Mouse (Mus musculus): ENCODE results near the gene Fam71f2.

Fam71f2 gene

GRCm38 (mm10) chr6:29279293-29279692 lies at the start of gene Fam71f2:
Gene Fam71f2 (plus strand): TSS chr6:29279593.
- DNase-seq: no peak

DNA sequence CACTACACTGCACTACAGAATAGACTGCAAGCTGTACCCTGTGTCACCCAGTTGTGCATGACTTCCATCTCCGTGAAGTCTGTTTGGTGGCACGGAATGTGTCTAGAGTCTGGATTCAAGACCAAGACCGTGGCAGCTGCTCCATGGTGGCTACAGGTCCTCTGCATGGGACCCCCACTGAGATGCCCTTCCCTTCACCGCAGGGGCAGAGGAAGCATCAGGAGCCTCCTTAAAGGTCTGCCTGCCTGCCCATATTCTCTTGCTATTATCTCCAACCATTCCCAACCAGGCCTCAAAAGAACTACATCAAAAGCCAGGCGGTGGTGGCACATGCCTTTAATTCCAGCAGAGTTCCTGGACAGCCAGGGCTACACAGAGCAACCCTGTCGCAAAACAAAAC lies 49.0 kb upstream of the Fam71f2 start:
- no peak for DNase-seq

DNA sequence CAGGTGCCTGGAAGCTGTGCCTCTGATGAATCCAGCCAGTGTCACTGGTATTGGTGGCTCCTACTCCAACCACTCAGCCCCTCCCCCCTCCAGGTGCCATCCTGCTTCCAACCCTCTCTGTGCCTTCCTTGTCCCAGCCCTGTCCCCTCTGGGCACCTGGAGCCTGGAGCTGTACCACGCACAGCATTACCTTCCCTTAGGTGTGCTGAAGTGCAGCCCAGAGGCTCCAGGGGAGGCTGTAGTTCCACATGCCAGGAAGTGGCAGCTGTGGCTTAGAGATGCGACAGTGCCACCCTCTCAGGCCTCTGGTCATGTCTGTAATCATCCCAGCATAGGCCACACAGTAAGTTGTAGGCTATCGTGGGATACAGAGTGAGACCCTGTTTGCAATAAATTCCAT lies 47.6 kb upstream of the Fam71f2 start:
- DNase-seq: no peak

DNA sequence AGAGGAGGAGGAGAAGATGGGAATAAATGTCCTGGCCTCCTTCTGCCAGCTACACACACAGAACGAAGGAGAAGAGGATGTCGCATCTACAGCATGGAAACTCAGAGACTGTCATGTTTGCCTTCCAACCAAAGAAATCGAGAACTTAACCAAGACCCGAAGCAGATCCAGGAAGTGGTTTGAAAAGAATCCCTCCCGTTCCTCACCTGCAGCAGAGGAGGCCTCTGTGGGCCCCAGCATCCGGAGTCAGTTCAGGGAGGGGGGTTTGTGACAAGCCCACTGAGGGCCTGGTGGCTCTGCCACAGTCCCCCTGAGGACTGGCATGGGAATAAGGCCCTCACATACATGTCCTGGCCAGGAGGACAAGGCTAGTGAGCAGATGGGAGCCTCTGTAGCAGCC lies 47.1 kb upstream of the Fam71f2 start:
- no peak for DNase-seq

GRCm38 (mm10) chr6:29233710-29234109 lies 45.7 kb upstream of the Fam71f2 start:
- DNase-seq: no peak

DNA sequence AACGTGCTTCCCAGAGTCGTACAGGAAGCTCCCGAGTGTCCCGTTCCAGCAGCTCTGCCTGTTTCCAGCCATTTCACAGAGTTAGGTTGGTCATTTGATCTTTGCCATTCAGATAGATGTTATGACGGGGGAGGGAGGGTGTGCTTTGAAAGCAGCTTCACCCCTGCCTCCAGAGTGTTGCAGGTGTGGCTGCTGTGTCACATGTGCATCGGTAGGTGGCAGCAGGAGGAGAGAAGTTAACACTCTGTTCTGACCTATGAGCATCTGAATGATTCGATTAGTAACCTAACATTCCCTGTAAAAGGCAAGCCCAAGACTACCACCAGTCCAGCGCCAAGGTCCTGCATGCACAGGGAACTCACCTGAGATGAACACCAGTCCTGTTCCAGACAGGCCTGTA lies 45.1 kb upstream of the Fam71f2 start:
- DNase-seq: peak in 1 of 2 experiments; percentile 50

DNA sequence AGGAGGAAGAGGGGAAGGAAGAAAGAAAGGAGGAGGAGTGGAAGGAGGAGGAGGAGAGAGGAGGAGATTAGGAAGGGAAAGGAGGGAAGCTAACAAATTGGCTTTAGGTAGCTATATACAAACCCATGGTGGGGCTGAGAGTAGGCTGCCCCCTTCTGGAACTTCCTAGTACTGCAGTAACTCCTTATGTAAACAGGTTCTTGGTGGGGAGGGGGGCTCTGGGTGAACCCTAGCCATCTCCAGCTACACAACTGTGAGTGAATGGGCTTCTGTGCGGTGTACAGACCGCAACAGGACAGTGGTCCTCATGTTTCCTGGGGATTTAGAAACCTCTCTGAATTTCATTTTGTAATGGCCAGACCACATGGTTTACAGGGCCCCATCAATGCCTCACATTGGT lies 38.6 kb upstream of the Fam71f2 start:
- peak; percentile 58 to 71 for DNase-seq

DNA sequence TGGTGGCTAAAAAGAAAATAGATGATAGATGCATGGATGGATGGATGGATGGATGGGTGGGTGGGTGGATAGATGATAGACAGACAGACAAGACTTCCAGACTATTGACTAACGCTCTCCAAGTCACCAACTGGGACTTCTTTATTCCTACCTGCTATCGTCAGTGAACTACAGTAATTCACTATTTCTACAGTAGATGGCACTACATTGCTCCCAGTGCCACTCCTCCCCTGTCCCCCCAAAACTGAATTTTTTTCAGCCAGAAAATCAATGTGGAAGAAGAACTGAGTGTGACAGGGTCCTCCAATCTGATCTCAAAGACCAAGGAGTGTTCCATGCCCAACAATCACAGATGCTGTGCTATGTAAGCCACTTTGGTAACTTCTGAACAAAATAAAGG lies 37.7 kb upstream of the Fam71f2 start:
- DNase-seq: no peak

DNA sequence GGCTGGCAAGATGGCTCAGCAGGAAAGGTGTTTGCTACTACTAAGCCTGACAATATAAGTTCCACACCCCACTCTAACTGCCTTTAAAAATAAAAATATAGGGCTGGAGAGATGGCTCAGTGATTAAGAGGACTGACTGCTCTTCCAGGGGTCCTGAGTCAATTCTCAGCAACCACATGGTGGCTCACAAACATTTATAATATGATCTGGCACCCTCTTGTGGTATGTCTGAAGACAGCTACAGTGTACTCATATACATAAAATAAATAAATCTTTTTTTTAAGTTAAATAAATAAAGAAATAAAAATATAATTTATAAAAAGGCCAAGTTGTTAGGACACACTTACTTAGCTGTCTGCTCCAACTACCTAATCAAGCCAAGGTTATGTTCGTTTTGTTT lies 37.1 kb upstream of the Fam71f2 start:
- DNase-seq: no peak

DNA sequence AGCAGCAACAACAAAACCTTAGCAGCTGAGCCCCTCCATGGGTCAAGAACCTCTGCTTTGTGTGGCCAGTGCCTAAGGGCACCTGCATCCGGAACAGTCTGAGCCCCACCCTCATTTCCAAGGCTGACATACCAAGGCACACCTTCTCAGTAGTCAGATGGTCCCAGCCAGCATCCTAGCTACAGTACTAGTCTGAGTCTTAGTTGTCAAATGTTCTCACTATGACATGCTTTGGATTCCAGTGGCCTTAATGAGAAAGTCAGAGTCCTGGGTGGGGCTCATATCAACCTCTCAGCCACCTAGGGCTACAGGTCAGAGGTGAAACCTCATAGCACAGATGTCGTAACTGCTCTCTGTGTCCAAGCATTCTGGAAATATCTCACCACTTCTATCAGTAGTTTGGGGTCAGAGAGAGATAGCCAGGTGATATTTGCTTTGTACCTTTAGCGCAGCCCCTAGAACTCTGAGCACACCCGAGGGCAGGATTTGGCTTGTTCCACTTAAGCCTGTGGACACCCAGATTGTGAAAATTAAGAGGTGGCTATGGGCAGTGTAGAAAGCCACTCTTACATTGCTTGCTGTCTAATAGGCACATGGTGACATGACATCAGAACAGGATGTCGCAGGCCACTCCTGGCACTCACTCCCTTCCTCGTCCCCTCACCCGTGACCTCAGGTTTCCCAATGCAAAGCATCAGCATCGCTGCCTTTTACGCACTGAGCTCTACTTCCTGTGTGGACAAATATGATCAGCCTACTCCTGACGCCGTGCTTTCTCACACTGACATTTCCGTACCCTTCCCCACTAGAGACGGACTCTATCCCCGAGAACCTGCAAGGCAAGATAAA lies 33.9 kb upstream of the Fam71f2 start:
- DNase-seq: no peak

DNA sequence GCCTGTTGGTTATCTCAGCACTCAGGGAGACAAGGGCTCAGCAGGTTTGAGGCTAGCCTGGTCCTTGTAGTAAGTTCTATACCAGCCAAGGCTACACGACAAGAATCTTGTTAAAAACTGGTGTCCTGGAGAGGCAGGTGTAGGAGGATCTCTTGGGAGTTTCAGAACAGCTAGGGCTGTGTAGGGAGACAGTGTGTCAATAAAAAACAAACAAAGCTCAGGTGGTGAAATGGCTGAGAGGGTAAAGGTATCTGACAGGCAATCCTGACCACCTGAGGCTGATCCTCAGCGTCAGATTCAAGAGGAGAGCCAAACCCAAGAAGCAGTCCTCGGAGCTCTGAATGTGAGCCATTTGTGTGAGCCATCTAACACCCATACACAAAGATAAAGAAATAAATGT lies 33.2 kb upstream of the Fam71f2 start:
- DNase-seq: no peak

GRCm38 (mm10) chr6:29246585-29246984 lies 32.8 kb upstream of the Fam71f2 start:
- no peak for DNase-seq

DNA sequence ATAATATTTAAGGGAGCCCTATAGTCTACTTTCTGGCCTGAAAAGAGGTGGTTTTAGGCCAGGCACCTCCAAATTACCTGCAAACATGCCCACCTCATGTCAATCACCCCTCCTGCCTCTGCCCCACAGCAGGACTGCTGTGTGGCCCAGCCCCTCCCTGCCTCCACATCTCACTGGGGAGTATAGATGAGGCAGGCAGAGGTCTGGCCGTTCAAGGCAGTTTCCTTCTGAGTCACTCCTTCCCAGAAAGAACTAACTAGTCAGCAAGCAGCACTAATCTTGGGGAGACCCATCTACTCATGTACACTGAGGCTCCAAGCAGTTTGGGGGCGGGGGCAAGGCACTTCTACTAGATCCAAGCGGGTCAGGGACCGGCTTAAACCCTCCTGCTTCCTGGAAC lies 32.3 kb upstream of the Fam71f2 start:
- no peak for DNase-seq

DNA sequence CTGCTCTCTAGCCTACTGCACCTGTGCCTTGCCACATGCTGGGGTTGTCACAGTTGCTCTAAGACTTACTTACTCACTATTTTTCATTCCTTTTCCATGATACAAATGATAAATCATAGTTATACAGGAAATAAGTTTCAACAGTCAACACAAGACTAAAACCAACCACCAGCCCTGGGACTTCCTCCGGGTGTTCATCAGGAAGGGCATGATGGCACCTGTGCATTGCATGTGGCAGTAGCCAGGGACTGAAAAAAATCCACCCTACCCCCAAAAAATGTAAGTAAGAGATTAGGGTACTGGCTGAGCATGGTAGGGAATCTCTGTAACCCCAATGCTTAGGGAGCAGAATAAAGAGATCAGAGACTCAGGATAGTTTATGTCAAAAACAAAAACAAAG lies 20.0 kb upstream of the Fam71f2 start:
- no peak for DNase-seq

- DNase-seq: no peak
These were observed 17.6 kb upstream of the Fam71f2 start for GRCm38 (mm10) chr6:29261831-29262230.

DNA sequence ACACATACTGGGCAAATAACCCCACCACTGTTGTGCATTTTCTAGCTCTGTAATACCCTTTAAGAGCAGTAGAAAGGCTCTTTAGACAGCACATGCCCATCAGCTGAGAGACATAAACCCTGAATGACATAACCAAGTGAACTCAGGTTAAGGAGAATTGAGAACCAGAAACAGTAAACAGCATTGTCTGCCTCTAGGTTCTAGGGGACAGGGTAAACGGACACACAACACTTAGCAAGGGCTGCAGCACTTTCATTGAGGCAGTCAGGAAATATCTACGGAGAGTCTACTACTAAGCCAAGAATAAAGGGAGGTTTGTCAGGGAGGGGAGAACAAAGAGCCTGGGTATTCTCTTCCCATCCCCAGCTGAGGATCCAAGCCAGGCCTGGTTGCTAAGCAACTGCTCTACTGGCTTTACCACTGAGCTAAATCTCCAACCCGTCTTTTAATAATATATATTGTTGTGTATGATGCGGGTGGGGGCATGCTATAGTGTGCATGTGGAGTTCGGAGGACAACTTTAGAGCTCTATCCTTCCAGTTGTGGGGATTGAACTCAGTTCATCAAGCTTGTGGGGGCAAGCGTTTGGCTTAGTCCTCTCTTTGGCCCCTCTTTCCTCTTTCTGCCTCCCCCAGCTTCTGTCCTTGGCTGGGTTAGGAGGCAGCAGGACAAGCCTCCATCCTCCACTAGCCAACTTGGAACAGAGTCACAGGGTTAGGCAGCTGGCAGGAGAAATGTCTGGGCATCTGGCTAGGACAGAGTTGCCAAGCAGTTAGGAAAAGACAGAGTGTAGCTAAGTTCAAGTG lies 15.5 kb upstream of the Fam71f2 start:
- no peak for DNase-seq

GRCm38 (mm10) chr6:29264456-29264781 lies 15.0 kb upstream of the Fam71f2 start:
- DNase-seq: no peak

DNA sequence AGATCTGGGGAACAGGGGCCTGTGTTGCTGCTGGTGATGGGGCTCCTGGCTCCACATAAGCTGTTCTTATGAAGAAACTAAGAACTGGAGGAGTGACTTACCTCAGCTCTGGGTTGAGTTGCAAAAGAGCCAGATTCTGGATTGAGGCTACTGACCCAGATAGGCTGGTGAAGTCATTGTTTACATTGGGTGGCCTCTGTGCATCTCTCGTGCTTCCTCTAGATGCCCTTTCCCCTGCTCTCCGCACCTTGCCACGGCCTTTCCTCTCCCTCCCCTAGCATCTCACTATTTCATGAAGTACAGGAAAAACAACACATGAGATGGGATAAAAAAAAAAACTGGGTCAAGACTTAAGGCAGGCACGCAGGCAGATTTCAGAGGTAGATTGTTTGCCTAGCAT lies 12.5 kb upstream of the Fam71f2 start:
- DNase-seq: no peak

GRCm38 (mm10) chr6:29269006-29269668 lies 10.3 kb upstream of the Fam71f2 start:
- no peak for DNase-seq

- peak; percentile 29 to 32 for DNase-seq
These were observed 8.4 kb upstream of the Fam71f2 start for GRCm38 (mm10) chr6:29270961-29271360.

DNA sequence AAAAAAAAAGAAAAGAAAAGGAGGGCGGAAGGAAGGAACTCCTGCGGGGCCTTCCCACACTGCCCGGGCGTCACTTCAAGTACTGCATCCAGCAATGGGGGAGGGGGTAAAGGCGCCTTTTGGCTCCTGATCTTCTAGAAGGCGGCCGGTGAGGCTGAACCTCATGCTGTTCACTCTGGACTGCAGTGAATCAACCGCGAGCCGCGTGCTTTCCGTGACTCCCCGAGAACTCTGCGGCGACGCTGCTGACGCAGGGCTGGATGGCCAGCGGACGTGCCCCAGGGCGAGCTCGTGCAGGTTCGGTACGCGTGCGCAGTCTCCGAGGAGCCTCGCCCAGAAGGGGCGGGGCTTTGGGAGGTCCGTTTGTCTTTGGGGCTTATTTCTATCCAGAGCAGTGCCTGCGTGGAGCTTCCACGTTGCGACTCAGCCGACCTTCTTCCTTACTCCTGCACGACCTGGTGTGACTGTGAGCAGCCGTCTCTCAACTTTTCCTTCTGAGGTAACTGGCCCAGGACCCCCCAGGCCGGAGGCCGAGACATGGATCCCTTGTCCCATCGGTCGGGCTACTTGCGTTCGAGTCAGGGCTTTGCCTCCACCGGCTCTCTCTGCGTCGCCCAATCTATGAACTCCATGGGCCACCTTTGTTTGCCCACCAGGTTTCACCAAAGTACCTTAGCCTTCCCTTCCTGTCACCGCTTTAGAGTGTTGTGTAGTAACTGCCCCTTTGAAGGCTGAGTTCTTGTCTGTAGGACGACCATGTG lies 6.9 kb upstream of the Fam71f2 start, which contains the start of gene Hilpda:
Hilpda (plus strand) TSS at position 177 of the 761 bp plus-strand sequence.
- peak; percentile 93 to 95 for DNase-seq

GRCm38 (mm10) chr6:29276746-29277145 lies 2.6 kb upstream of the Fam71f2 start:
- no peak for DNase-seq
